Mouse (Mus musculus) brain, adult 2 months (tissue): ENCODE measurements at regions not wholly inside any gene's neighbourhood (a gene's known extent, or its start where the extent isn't known, plus 50 kb on each side); places are given as distances from the start of the nearest gene placed in this dataset.
A peak's percentile ranks its signal among the peaks of the same experiment; 100 is the strongest.

ENCODE experiments used
- DNase-seq: peaks from one replicate; pipeline ENCODE4 v3.0.0; 2011; ENCODE audit warnings: low read depth, low spot score

DNA sequence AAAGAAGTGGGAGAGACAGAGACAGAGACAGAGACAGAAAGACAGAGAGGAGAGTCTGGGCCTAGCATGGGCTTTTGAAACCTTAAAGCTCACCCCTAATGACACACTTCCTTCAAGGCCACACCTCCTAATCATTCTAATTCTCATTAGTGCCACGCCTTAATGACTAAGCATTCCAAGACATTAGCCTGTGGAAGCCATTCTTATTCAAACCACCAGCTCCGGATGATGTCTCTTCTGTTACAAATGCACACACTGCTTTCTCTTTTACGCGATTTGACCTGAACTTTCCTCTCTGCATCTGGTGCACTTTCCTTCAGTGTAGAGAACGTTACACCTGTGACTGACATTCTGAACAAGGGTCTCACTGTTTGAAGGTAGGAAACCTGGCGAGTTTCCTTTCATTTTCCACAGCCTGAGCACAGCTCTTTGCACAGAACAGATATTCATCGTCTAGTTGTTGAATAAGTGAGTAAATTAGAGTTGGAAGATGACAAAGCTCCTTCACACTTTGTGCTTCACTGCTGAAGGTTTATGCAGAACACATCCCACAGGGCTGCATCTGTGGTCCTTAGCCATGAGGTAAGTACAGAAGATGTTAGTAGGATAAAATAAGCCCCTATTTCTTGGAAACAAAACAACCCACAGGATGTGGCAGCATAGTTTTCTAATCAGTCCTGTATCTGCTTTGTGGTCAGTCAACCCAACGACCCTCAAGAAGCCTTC lies 116.8 kb downstream of the Faxc start:
- peak; percentile 55 for DNase-seq

DNA sequence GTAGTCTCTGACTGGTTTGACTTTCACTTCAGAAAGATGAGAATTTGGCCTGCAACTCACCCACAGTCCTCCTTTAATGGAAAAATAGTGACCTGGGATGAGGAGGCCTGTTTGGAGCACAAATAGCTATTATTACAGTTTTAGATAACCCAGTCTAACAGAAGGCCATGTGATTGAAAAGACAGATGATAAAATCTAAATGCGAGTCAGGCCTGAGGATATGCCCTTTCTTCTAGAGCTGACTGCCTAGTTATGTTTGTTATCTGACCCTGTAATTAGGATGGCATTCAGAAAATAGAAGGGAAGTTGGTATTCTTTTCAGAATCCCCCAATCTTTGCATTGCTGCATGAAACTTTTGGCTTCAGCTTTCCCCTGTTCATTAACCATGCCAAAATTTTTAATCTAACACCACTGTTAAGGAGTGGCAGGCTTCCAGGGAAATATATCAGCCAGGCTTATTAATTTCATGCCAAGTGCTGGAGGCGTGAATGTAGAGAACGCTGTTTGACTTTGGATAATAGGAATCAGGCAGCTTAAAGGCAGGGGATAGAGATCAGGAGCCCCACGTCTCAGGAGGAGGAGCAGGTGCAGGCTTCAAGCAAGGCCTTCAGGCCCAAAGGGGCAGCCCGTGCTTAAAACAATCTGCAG lies 135.8 kb downstream of the Faxc start:
- peak; percentile 58 for DNase-seq

DNA sequence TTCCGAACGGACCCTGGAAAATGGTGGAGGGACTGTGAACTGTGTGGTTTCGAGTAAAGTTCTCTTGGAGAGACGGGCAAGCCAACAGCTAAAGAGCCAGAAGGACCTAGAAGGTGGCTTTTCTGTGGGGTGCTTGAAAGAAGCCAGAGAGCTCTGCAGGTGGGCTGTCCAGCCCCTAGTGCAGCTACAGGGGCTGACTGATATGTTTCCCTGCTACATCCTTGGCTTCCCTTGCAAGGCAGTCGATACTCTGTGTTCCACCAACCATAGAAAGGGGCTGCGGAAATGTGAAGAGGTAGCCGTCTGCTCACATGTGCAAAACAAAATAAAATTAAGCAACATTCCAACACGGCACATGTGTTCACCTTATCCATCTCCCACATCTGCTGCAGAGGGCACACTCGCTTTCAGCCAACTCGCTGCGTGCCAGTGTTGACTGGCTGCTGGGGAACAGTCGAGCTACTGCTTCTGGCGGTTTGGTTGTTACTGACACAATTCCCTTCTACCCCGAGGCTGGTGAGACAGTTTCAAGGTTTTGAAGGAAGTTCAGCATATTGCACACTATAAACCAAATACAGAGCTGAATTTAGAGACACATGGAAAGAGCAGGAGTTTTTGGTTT lies 136.7 kb downstream of the Faxc start:
- peak; percentile 22 for DNase-seq

DNA sequence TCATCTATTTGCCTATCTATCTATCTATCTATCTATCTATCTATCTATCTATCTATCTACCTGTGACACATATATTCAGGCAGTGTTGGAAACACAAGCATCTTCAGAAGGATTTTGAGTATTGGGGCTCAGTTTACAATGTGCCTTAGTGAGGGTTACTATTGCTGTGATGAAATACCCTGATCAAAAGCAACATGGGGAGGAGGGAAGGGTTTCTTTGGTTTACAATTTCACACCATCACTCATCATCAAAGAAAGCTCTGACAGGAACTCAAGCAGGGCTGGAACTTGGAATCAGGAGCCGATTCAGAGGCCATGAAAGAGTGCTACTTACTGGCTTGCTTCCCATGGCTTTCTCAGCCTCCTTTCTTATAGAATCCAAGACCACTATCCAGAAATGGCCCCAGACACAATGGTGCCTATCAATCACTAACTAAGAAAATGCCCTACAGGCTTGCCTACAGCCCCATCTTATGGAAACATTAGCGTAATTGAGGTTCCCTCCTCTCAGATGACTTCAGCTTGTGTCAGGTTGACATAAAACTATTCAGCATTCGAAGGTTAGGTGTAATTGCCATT lies 157.2 kb downstream of the Faxc start:
- no peak for DNase-seq

DNA sequence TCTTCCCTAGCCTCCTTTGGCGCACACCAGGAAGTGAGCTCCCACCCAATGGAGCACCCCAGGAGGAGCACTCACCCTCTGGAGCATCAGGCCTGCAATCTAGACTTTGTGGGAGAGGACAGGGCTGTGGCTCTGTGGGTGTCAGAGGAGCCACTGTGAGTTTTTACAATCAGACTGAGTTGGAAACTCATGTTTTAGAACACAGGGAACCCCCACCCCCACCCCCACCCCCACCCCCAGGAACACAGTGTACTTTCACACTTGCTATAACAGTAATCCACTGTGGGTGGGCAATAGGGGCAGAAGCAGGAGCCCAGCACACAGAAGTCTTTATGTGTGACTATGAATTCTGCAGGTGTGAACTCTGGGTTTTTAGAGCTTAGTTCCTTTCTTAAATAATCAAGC lies 158.5 kb downstream of the Faxc start:
- peak; percentile 59 for DNase-seq

DNA sequence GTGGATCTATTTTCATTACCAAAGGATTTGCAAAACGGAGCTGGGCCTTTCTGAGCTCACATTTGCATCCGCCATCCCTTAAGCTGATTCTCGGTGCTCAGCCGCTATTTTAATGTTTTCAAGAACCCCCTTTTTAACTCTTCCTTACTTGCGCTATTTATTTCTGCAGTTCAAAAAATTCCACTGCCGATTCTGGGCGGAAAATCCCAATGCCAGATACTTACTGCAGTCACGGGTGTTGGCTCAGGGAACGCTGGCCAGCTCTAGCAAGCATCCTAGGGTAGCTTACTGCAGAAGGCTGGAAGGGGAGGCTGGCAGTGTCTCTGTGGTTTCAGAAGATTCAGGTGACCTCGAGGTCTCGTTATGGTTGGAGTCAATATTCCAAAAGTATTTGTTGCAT lies 159.4 kb downstream of the Faxc start:
- peak; percentile 66 for DNase-seq

DNA sequence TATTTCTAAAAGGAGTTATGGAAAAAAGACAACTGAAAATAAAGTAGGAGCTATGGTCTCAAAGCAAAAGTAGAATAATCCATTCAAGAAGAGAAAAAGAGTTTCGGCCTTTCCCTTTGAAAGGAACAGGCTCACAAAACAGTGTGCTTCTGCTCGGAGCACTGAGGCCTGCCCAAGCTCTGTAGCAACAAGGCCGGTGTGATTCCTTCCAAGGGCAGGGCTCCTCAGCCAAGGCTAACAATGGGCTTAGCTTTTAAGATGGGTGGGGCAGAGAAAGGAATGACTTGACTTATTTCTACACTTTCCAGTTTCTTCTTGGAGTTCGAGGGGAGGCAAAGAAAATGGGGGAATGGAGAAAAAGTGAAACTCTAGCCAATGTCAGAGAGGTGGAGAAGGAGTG lies 161.4 kb downstream of the Faxc start:
- no peak for DNase-seq

DNA sequence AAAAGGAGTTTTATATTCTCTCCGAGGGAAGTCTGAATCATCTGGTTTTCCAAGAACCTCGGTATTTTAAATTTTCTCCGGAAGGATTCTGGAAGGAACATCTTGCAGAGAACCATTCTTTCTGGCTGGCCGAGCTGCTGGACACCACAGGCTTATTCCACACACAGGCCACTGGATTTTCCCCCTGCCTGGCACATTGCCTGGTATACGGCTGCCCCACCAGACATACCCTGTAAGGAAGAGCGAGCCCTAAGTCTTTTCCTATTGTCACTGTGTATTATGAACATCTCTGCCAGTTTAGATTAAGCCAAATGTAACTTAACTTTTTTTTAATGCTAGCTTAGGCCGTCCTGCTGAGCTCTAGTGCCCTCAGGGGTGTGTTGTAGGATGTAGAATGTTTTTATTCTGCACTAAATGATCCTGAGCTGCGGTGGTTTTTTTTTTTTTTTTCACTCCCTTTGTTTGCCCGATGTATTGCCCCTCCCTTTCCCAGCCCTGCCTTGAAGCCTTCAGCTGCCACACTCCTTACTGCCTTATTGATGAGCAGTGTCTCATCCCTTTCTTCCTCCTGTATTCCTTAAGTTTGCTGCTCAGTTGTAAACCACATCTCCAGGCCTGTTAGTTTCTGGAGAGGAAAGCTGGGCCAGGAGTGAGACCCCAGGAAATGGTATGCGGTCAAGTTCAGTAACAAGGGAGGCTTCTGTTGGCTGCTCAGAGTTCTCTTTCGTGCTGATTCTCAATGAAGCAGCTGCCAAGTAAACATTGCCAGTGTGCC lies 164.3 kb downstream of the Faxc start:
- DNase-seq = peak; percentile 16

DNA sequence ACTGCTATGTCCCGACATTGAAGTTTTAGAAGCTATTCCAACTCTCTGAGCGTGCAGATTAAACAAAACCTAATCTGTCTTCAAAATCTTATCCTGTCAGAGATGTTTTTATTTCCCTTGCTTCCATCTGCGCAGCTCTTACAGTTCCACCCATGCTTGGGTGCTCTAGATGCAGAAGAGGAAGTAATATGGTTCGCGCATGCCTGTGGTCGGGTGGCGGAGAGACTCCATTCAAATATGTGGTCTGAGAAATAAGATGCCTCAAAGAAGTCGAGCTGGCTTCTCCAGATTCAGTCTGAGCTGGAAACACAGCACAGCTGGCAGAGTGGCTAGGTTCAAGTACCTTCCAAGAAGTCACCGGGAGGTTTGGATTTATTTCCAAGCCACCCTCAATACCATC lies 167.5 kb downstream of the Faxc start:
- no peak for DNase-seq

DNA sequence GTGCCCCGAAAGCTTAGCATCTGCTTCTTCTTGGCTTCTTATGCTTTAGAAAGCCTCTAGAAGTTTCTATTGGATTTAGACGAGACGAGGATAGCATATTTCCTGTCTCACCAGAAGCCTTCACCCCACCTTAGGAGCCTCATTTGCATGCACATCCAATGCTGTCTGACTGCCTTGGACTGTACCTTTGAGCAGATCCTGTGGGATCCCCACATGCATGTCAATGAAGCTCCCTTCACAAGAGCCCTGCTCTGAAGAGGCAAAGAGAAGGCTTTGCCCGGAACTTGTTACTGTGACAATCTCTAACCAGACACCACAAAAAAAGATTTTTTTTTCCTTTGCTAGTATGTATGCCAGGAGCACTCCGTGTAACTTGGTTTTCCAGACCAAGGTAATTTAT lies 171.3 kb downstream of the Faxc start:
- DNase-seq = peak; percentile 39

DNA sequence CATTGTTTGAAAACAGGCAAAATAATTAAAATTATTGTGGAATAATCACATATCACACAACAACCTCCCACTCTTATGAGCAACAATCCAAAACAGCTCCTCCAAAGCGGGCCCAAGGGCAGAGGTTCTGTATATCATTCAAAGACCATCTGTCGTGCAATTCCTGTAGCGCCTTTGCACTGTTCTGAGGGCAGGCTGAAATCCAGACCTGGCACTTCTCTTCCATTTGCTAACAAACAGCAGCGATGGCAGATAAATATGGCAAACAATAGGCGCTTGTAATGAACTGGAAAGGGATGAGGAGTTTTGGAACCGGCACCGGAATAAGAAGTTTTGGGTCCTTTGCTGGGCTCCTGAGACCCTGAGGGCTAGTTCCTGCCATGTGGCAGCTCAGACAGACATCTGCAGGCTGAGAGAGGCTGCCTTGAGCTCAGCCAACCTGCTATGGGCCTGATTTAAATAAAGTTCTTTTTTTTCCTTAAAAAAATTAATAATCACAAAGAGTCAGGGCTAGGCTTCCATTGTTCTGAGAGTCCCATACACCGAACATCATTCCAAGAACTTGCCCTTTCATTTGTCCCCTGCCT lies 172.0 kb downstream of the Faxc start:
- no peak for DNase-seq

DNA sequence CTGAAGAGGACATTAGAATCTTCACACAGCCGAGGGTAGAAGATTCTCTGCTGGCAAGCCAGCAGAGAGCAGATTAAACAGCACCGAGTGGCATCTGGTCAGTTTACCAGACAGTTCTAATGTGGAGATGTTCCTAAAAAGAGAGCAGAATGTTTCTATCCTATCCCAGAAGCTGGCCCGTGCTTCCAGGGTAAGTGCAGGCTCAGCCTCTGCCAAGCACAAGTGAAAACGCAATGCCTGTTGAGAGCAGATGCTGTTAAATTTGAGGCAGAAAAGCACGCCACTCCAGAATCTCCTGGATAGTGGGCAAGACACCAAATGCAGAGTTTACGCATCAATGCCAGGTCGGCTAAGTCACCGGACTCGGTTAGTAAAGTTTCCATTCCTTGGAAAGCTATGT lies 175.8 kb downstream of the Faxc start:
- peak; percentile 44 for DNase-seq

DNA sequence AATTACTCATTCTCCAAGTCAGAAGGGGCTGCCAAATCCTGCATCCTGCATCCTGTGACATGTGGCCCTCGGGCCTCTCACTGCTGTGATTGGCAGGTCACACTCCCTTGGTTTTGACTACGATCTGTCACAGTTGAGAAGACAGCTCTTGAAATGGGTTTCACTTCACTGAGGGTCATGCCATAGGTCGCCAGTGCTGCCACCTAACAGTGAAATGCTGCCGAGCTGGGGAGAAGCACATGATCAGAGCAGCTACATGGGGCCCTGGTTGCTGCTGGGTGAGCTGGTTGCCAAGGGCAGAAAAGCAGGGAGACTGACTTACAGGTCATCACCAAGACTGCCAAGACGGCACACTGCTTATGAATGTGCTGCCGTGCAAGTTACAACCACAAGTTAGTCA lies 178.3 kb downstream of the Faxc start:
- no peak for DNase-seq

DNA sequence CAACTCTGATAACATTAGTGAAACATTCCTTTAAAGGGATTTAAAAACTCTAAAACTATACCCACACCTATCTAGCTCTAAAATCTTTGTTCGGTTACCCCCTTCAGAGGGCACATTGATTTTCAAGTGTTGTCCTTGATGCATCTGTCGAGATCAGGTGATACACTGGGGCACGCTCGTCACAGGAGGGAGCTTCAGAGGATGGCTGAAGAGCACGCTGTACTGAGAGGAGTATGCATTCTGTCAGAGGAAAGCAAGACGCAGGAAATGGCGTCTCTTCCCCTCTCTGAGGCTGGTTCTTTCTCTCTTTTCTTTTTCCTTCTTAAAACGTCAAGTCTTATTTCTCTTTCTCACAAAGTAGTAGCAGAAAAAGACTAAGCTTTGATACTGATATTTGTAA lies 179.3 kb downstream of the Faxc start:
- no peak for DNase-seq

DNA sequence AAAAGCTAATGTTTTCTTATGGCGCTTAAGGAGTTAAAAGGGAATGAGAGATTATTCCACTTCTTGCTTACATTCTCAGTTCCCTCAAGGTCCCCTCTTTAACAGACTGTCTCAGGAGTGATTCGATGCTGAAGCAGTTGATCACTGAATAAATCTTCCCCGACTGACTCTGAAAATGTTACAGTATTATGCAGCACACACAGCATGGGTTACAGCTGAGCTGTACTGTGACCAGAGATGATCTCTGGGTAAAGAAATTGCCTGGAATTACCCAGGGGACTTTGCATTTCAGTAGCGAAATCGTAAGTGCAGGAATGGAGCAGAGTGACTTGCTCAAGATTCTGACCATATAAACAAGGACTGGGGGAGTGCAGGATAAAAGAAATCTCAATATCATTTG lies 181.1 kb downstream of the Faxc start:
- no peak for DNase-seq

DNA sequence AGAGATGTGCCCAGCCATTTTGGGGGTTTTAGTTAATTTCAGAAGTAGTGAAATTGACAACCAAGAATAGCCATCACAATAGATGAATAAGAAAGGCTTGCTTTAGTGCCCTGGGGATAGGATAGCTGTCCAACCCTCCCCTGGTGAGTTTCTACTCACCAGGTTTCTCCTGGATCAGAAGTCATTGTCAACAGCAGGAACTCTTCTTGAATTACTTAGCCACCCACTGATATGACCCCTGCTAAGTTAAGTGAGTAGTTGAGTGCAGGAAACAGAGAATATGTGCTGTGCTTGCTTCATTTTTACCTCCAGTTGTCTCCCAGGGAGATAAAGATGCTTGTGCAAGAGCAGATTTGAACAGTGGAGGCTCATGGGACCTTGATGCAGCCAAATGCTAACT lies 183.3 kb downstream of the Faxc start:
- no peak for DNase-seq

DNA sequence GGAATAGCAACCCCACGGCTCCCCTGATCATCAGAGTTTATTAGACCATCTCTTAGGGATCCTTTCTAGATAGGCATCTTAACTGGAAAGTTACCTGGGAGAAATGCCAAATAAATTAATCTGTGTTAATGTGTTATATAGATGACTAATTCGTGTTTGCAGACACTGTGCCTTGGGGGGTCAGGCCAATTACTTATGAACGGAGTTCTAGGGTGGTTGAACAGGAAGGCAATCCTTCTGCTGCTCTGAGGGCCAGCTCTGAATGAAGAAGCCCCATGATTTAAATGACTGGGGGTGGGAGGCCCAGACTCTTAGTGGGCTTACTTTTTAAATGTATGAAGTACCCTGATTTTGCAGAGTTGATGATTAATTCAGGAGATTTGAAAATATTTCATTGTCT lies 188.7 kb downstream of the Faxc start:
- no peak for DNase-seq

DNA sequence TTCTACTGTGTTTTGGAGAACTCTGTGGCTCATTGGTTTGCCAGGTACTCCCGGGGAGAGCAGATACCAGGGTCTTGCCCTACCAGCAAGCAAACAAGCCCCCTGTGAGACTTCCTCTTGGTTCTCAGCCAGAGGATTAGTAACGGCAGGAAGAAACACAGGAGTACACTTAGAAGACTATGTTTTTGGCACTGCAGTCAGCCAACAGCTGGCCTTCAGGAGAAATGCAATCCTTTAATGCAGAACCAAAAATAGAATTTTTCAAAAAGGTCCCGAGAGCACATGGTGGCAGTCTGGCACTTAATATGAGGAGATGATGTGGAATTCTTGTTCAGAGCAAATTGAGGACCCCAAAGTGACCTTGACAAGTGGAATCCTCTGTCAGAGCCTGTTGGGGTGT lies 189.8 kb downstream of the Faxc start:
- peak; percentile 14 for DNase-seq

DNA sequence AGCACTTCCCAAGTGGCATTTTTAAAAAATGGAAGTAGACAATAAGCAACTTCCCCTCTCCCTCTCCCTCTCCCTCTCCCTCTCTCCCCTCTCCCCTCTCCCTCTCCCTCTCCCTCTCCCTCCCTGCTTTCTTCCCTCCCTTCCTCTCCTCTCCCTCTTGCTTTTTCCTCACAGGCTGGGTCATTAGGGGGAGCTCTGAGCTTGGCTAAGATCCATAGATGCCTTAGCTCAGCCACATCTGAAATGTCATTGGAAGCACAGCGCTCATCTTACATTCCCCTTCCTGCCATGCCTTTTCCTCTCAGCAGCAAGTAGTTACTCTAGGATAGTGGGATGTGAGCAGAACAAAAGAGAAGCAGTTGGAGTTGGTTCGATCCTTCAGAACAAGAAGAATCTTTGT lies 190.3 kb downstream of the Faxc start:
- DNase-seq = peak; percentile 18

DNA sequence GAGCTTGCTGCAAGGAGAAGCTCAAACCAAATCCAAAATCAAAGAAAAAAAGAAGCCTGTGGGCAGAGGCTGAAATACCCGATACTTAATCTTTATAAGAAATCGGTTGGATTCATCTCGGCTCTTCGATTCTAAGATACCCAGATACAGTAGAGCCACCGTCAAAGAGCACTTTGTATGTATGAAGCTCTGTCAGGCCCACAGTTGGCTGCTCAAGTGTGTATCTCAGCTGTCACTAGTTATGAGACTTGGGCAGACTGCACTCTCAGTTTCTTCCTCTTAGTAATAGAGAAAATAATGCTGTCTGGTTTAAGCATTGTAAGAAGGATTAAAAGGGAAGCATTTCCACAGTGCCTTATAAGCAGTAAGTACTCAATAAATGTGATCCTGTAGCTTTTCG lies 193.7 kb downstream of the Faxc start:
- DNase-seq = no peak

DNA sequence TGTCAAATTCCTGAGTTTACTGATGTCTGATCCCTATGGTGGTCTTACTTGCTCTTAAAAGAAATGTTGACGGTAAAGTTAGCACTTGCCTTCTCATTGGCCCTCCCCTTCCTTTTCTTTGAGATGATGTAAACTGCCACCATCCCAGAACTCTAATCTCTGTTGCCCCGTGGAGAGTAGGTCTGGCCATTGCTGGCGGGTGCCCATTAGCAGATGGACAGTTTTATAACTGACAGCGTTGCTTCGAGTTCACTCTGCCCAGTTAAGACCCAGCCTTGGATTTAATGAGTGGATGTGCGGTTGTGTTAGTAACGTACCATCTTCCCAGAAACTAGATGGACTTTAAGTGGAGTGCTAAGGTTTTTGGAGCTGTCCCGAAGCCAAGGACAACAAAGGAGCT lies 199.4 kb downstream of the Faxc start:
- DNase-seq = no peak
